Mouse (Mus musculus) cerebellum, adult 2 months (tissue): ENCODE results near the gene Eml5. TPM values are rescaled to one million over a fixed set of nuclear protein-coding genes. Genes with fewer than 3 reads are reported as not detected.

ENCODE experiments used
- DNase-seq, 2 experiments: peaks; one replicate each; pipeline ENCODE4 v3.0.0; 2021
- H3K27ac ChIP-seq: fragments of 200-500 bp; 2 replicates; pipeline ENCODE4 v1.5.1; 2012; ENCODE audit warnings: low read length, control low read depth, inconsistent platforms; ENCODE audit not compliant: insufficient read depth
- H3K27me3 ChIP-seq: fragments of 200-500 bp; 2 replicates; pipeline ENCODE4 v1.6.1; 2012; ENCODE audit warnings: inconsistent platforms, mild to moderate bottlenecking, low read length, moderate library complexity; ENCODE audit not compliant: control insufficient read depth, insufficient read depth
- H3K4me1 ChIP-seq: fragments of 200-500 bp; 2 replicates; pipeline ENCODE4 v1.6.1; 2011; ENCODE audit warnings: low read length; ENCODE audit not compliant: control insufficient read depth, insufficient read depth
- H3K4me3 ChIP-seq: fragments of 200-500 bp; replicated peaks from 2 replicates; pipeline ENCODE3; 2011; ENCODE audit warnings: mild to moderate bottlenecking, low read depth, low read length, control low read depth; ENCODE audit not compliant: insufficient read depth
- CTCF ChIP-seq: fragments of 200-500 bp; IDR thresholded peaks from 2 replicates; pipeline ENCODE4 v1.5.1; 2011; ENCODE audit warnings: low read depth, mild to moderate bottlenecking, control low read depth, low read length, moderate library complexity, borderline replicate concordance; ENCODE audit not compliant: insufficient read depth
- POLR2A ChIP-seq: fragments of 200-500 bp; IDR thresholded peaks from 2 replicates; pipeline ENCODE4 v1.6.1; 2011; ENCODE audit warnings: low read length, control low read depth, borderline replicate concordance; ENCODE audit not compliant: insufficient read depth
- WGBS: fragments of 180-500 bp; shearing (Covaris S2); methylation state at CpG from one replicate; pipeline ENCODE4 v1.1.7; 2018; 5-methylcytosine and 5-hydroxymethylcytosine counted together
- polyA plus RNA-seq: library from polyadenylated mRNA; depleted of rRNA; stranded (reverse); fragments of >200 nt; gene quantifications from 2 replicates; pipeline ENCODE4 v1.2.3, GENCODE M21; 2012

Gene Eml5
- polyA plus RNA-seq, 1 experiment, result 117 TPM

DNA sequence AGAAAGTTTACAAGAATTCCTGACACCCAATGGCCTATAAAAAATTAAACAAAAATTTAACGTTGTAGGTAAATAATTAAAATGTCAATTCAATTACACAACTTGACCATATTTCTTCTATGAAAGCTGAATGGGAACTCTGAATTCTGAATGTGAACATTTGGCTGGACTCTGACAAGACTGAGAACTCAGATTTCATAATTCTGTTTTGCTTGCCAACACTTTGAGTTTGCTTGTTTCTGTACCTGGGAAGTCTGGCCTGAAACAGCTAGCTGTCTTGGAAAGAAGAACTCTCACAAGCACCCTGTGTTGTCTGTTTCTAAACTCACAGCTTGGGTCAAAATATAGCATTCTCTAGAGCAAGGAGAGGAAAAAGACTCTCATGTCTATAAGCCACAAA lies 67.4 kb downstream of the Eml5 start:
- H3K27ac ChIP-seq, result no peak overlapping the region
- H3K27me3 ChIP-seq, result no peaks in the 10 kb centered on the region
- 85% methylated on average over 1 of the region's 1 CpGs for WGBS
- no peaks in the 10 kb centered on the region for H3K4me1 ChIP-seq
- TF ChIP-seq POLR2A (no peak), CTCF (no peak)
- no peak for DNase-seq
- no peak overlapping the region for H3K4me3 ChIP-seq

DNA sequence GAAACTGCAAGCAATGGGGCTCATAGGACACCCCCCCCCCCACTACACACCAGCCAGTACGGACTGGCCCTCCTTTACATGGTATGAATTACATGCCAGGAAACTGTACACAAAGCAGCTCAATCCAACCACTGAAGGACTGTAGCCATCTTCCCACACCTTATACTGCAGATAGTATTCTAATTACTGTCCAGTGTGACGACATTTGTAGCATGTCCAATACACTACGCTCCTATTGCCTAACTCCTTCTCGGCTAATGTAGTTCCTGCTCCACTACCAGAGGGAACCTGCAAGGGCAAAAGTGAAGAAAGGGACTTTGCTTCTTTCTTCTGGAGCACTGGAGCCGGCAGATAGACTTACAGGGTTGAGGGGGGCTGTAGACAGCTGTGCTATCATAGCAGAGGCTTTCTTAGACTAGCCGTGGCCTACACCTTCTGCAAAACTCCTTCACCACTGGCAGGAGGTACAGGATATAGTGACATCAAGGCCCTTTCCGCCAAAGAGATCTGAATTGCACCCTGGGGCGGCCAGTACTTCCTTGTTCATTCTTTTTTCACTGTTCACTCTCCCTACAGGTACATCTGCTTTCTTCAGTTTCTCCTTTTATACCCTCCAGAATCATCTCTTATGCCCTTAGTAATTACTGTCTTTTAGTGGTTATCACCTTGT lies 68.2 kb downstream of the Eml5 start:
- Histone ChIP-seq H3K4me3 (no peak overlapping the region), H3K4me1 (no peaks in the 10 kb centered on the region), H3K27me3 (no peaks in the 10 kb centered on the region), H3K27ac (no peak overlapping the region)
- no peak for TF ChIP-seq POLR2A
- no peak for TF ChIP-seq CTCF
- WGBS, result 94% methylated on average over 8 of the region's 8 CpGs
- no peak for DNase-seq

DNA sequence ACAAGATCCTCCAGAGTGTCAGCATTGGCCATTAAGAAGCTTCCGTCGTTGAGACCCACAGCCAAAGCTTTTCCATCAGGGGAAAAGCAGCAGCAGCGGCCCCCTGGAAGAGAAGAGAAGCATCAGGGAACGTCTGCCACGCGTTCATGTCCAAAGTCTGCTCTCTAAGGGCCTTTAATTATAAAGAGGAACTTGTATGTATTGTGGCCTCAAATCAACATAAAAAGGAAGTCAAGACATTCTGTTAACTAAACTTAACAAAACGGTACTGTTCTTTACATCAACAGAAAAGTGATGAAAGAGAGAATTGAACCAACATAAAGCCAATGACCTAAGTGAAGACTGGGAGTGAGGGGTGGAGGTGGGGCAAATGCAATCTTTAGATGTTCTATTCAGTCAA lies 70.2 kb downstream of the Eml5 start:
- no peak for DNase-seq
- no peak overlapping the region for H3K27ac ChIP-seq
- 87% methylated on average over 7 of the region's 7 CpGs for WGBS
- TF ChIP-seq POLR2A (no peak), CTCF (no peak)
- no peak overlapping the region for H3K4me3 ChIP-seq
- H3K27me3 ChIP-seq, result no peaks in the 10 kb centered on the region
- H3K4me1 ChIP-seq, result no peaks in the 10 kb centered on the region

DNA sequence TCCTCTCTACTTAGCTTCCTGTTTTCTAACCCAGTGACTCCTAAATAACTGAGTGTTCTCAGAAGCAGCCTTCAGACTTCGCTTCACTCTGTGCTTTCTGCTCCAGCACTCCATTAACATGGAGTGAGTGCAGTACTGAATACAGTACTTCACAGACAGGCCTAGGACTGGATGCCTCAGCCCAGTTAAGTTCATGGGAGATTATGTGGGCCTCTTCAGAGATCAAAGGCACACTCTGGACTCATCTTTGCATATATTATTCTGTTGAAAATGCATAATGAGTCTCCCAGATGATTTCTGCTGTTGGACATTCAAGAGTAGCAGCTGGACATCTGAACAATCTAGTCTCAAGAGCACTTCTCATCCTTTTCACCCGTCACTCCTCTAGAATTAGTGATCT lies 80.5 kb downstream of the Eml5 start:
- Histone ChIP-seq H3K27ac (no peak overlapping the region), H3K4me1 (no peaks in the 10 kb centered on the region), H3K4me3 (no peak overlapping the region), H3K27me3 (no peaks in the 10 kb centered on the region)
- TF ChIP-seq CTCF, result no peak
- no peak for TF ChIP-seq POLR2A
- DNase-seq, result no peak
- WGBS, result 63% methylated on average over 2 of the region's 2 CpGs

DNA sequence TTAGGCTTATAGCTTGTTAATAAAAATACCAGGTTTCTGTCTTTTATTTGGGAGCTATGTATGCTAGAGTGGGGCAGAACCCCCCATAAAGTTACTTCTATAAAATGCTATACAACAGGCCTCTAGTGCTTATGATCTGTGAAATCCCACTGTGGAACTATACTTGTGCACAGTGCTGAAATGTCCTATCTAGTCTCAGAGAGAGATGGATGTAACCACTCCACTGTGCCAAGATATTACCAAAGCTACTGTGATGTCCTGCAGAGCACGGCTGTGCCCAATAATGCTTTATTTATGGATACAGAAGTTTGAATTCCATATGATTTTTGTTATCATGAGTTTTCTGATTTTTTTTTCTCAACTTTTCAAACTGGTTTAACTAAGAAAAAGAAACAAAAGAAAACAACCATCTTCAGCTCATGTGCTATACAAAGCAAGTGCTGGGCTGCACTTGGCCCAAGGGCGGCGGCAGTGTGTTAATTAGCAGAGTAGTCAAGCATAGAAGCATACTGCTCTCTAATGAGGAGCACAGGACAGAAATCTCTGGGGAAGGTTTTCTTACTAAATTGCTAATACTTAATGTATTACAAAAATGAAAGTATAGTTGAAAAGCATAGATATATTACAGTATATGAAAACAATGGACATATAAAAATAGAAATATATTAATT lies 97.1 kb downstream of the Eml5 start:
- H3K27ac ChIP-seq, result no peak overlapping the region

DNA sequence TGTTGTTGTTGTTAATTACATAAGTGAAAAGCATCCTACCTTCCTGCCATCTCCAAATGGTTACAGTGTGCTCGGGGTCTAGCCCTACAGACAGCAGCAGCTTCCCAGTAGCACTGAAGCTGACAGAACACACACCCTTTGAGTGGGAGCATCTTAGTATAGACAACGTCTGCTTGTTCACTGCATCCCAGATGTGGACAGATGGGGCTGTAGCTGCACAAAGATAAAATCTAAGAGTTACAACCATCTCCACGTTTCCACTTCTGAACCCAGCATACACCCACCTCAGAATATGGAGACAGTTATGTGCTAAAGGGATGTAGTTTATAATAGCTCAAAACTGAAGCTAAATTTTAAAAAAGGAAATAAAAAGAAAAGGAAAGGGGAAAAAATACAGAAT lies 99.0 kb downstream of the Eml5 start:
- H3K4me1 ChIP-seq, result peaks cover 10% of the 10 kb centered on the region
- H3K27me3 ChIP-seq, result no peaks in the 10 kb centered on the region
- no peak for DNase-seq
- TF ChIP-seq POLR2A (no peak), CTCF (no peak)
- 88% methylated on average over 3 of the region's 3 CpGs for WGBS
- no peak overlapping the region for H3K27ac ChIP-seq
- no peak overlapping the region for H3K4me3 ChIP-seq

More for the DNA sequence above, 97.1 kb downstream of the Eml5 start:
- peak in 1 of 2 experiments; percentile 28 for DNase-seq
- Histone ChIP-seq H3K27me3 (no peaks in the 10 kb centered on the region), H3K4me3 (no peak overlapping the region), H3K4me1 (peaks cover 10% of the 10 kb centered on the region)
- 10% methylated on average over 3 of the region's 3 CpGs for WGBS
- no peak for TF ChIP-seq POLR2A
- peak; percentile 22; the same call in 1 of the 2 replicates for TF ChIP-seq CTCF

DNA sequence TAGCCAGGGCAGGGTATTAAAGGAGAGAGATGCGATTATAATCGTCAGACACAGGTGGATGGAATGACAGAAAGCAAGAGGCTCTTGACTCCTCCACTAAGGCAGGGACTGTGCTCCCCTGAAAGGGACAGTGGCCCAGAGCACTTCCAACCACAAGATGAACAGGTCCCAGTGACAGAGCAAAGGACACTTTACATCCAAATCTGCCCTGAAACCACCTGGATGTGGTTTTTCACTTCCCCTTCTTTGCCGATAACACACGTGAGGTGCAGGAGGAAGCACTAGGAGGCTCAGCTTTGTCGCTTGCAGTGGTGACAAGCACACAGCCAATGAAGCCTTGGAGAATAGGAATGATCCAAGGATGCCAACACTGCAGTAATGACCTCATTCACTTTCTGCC lies 101.0 kb downstream of the Eml5 start:
- TF ChIP-seq CTCF (no peak), POLR2A (no peak)
- 87% methylated on average over 5 of the region's 5 CpGs for WGBS
- H3K27ac ChIP-seq, result no peak overlapping the region
- peaks cover 10% of the 10 kb centered on the region for H3K4me1 ChIP-seq
- no peaks in the 10 kb centered on the region for H3K27me3 ChIP-seq
- no peak overlapping the region for H3K4me3 ChIP-seq
- no peak for DNase-seq

DNA sequence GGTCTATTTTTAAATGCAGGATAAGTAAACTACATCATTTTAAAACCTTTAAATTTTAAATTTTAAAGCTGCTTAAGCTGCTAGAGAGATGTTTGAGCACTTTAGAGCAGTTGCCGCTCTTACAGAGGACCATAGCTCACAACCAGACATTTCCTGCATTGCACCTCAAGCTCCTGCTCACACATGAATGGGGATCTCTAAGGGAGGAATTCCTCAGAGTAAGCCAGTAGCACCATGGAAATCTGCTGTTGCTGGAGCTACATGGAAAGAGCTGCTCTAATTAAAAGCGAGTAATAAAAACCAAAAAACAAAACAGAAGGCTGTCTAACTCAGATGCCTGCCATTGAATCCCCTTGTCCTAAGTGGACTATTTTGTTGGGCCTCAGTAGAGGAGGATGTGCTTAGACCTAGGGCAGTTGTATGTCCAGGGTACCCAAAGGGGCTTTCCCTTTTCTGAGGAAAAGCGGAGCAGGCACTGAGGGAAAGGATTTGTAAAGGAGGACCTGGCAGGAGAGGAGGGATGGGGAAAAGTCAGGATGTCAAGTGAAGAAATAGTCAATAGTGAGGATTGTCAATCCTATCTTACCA lies 105.5 kb downstream of the Eml5 start:
- Histone ChIP-seq H3K4me3 (no peak overlapping the region), H3K27me3 (no peaks in the 10 kb centered on the region), H3K27ac (no peak overlapping the region), H3K4me1 (no peaks in the 10 kb centered on the region)
- TF ChIP-seq POLR2A, result no peak
- DNase-seq, result no peak
- WGBS, result 79% methylated on average over 3 of the region's 3 CpGs
